ENCODE assay signal across 11 mouse cellular contexts in genomic region chr8:87737900-87738299, GRCm38 (mm10).
DNase-seq lines count a peak whose midpoint lies in the region; ATAC-seq lines count a peak whose summit lies in the region.
"Had no signal": no experiment of that assay in that cellular context is flagged by ENCODE, and none has a peak within 500 bp of the region (broad histone marks: within the 10 kb centered on the region; RNA-seq: fewer than 3 reads in every experiment).

No protein-coding gene starts in this region.

- peak overlapping the region; percentile 40 for H3K27ac ChIP-seq in hindbrain, embryonic 11.5 days (ENCODE audit: low read depth, low read length)
- H3K27ac ChIP-seq: embryonic facial prominence, embryonic 13.5 days; kidney, postnatal 0 days; limb, embryonic 12.5 days had no signal

- no peak for ATAC-seq in hindbrain, embryonic 11.5 days (ENCODE audit: low FRiP score)

- no peaks in the 10 kb centered on the region for H3K27me3 ChIP-seq in hindbrain, embryonic 11.5 days (ENCODE audit: control insufficient read depth, insufficient read depth, low read length)
- H3K27me3 ChIP-seq: embryonic facial prominence, embryonic 13.5 days; limb, embryonic 12.5 days had no signal

- H3K9ac ChIP-seq in hindbrain, embryonic 11.5 days (ENCODE audit: low read depth, low read length), result no peak overlapping the region
- H3K9ac ChIP-seq: embryonic facial prominence, embryonic 13.5 days; limb, embryonic 12.5 days had no signal

- H3K4me3 ChIP-seq in hindbrain, embryonic 11.5 days (ENCODE audit: low read depth, low read length), result no peak overlapping the region
- H3K4me3 ChIP-seq: embryonic facial prominence, embryonic 13.5 days; limb, embryonic 12.5 days had no signal

- DNase-seq in lung, postnatal 36 days, result peak; percentile 37
- no peak for DNase-seq in lung, postnatal 4 days
- DNase-seq in fibroblast of lung, adult 2 months (ENCODE audit: low read depth), result peak; percentile 52
- DNase-seq in hindbrain, embryonic 11.5 days (ENCODE audit: low spot score), result no peak
- DNase-seq in retina, postnatal 1 day, result peak; percentile 74
- DNase-seq in natural killer cell, adult 2 months (ENCODE audit: low spot score in 2 of 2), result no peak
- no peak for DNase-seq in urinary bladder, adult 18-20 months (ENCODE audit: low spot score in 2 of 2)
- DNase-seq: right cerebral cortex, postnatal 4 days had no signal

- no peaks in the 10 kb centered on the region for H3K36me3 ChIP-seq in hindbrain, embryonic 11.5 days (ENCODE audit: control insufficient read depth, insufficient read depth, low read length)
- H3K36me3 ChIP-seq: embryonic facial prominence, embryonic 13.5 days; limb, embryonic 12.5 days had no signal

- no peaks in the 10 kb centered on the region for H3K9me3 ChIP-seq in hindbrain, embryonic 11.5 days (ENCODE audit: control insufficient read depth, low read length)
- H3K9me3 ChIP-seq: embryonic facial prominence, embryonic 13.5 days; limb, embryonic 12.5 days had no signal

- WGBS in hindbrain, embryonic 11.5 days, result 56% methylated on average over 11 of the region's 11 CpGs

- no peak overlapping the region for H3K4me2 ChIP-seq in hindbrain, embryonic 11.5 days (replicated peaks; ENCODE audit: low read depth, low read length)
- H3K4me2 ChIP-seq: embryonic facial prominence, embryonic 13.5 days; limb, embryonic 12.5 days had no signal

- 0 out of 2 replicates have a peak, but pooled peaks cover 6% of the 10 kb centered on the region for H3K4me1 ChIP-seq in hindbrain, embryonic 11.5 days (replicated peaks; ENCODE audit: control insufficient read depth, insufficient read depth, low read length)

Comparison
In these comparisons a context has a peak if more than half of its experiments do, and no peak if none do; other contexts are left out.
1. DNase-seq: peak in lung, postnatal 36 days (single experiment), fibroblast of lung, adult 2 months (single experiment) and retina, postnatal 1 day (single experiment); none in lung, postnatal 4 days (0 of 2), hindbrain, embryonic 11.5 days (single experiment), natural killer cell, adult 2 months (0 of 2) and urinary bladder, adult 18-20 months (0 of 2).